Mouse (Mus musculus) intestine, embryonic 15.5 days (tissue): ENCODE results near the gene Mpnd. TPM values are rescaled to one million over a fixed set of nuclear protein-coding genes. Genes with fewer than 3 reads are reported as not detected.

Experiments
- ATAC-seq: fragments of 200-750 bp; cut with Nextera tagmentation; 2 replicates; pipeline ENCODE4 v1.8.0; 2017; ENCODE audit warnings: moderate TSS enrichment, moderate library complexity
- H3K27ac ChIP-seq: fragments of 300-500 bp; sonication (generic); 2 replicates; pipeline ENCODE4 v1.5.1; 2015; ENCODE audit warnings: mild to moderate bottlenecking, inconsistent platforms
- H3K27me3 ChIP-seq: fragments of 300-500 bp; sonication (generic); replicated peaks from 2 replicates; pipeline ENCODE4 v1.6.1; 2015; ENCODE audit warnings: inconsistent platforms
- H3K36me3 ChIP-seq: fragments of 300-500 bp; sonication (generic); 2 replicates; pipeline ENCODE4 v1.6.1; 2015; ENCODE audit warnings: inconsistent platforms
- H3K4me1 ChIP-seq: fragments of 300-500 bp; sonication (generic); replicated peaks from 2 replicates; pipeline ENCODE4 v1.6.1; 2015; ENCODE audit warnings: inconsistent platforms
- H3K4me2 ChIP-seq: fragments of 300-500 bp; sonication (generic); replicated peaks from 2 replicates; pipeline ENCODE4 v1.6.1; 2015; ENCODE audit warnings: mild to moderate bottlenecking, inconsistent platforms
- H3K4me3 ChIP-seq: fragments of 300-500 bp; sonication (generic); replicated peaks from 2 replicates; pipeline ENCODE4 v1.5.1; 2015; ENCODE audit warnings: inconsistent platforms
- H3K9ac ChIP-seq: fragments of 300-500 bp; sonication (generic); 2 replicates; pipeline ENCODE4 v1.6.1; 2015; ENCODE audit warnings: inconsistent platforms
- H3K9me3 ChIP-seq: fragments of 300-500 bp; sonication (generic); 2 replicates; pipeline ENCODE4 v1.6.1; 2016; ENCODE audit warnings: inconsistent platforms
- whole genome bisulfite sequencing: fragments of 180-500 bp; shearing (Covaris S2); methylation state at CpG from one replicate; pipeline ENCODE4 v1.1.7; 2015; 5-methylcytosine and 5-hydroxymethylcytosine counted together
- polyA plus RNA-seq: library from polyadenylated mRNA; unstranded; fragments of >200 nt; fragmentation: Nextera tagmentation; extraction: Ambion mirVana; gene quantifications from 2 replicates; pipeline ENCODE4 v1.2.1, GENCODE M21; 2015

Mpnd gene
- polyA plus RNA-seq, 1 experiment from 2014 or later = 86.3 TPM

DNA sequence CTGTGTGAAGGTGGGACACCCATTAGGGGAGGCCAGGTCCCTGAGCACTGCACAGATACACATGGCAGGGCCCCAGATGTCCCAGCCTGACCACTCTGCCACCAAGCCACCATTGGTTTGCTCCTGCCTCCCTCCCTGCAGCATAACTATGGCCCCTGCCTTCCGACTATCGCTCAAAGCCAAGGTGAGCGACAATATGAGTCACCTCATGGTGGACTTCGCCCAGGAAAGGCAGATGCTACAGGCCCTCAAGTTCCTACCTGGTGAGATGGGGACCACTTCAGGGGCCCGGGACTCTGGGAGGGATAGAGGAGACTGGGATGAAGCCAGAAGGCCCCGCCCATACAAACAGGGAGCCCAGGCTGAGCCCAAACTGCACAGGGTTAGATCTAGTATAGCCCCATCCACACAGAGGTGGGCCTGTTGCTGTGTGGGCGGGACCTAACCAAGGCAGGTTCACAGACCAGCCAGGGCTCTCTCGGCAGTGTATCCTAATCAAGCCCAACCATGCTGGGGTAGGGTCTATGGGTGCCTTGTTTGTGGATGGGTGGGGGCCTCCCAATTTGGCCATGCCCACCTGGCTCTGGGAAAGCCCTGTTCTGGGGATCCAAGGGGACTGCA, 15.1 kb upstream of the Mpnd start:
- peak; percentile 63 for ATAC-seq
- Histone ChIP-seq H3K27ac (no peak overlapping the region), H3K4me2 (no peak overlapping the region), H3K4me3 (0 out of 2 replicates have a peak overlapping the region, but pooled peaks have one; percentile 3), H3K9ac (no peak overlapping the region), H3K27me3 (no peaks in the 10 kb centered on the region), H3K36me3 (no peaks in the 10 kb centered on the region), H3K4me1 (peaks cover 9% of the 10 kb centered on the region; the same call in 1 of the 2 replicates), H3K9me3 (no peaks in the 10 kb centered on the region)
- 75% methylated on average over 8 of the region's 8 CpGs for WGBS

DNA sequence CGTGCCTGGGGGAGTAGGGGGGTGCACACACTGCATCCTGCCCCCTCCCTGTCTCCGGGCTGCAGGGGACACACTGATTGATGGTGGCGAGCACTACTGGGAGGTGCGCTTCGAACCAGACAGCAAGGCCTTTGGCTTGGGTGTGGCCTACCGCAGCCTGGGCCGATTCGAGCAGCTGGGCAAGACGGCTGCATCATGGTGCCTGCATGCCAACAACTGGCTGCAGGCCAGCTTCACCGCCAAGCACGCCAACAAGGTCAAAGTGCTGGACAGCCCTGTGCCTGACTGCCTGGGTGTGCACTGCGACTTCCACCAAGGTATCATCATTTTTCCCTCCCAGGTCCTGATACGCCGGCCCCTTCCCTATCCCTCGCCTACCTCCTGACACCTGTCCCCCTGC, 9.5 kb upstream of the Mpnd start:
- Histone ChIP-seq H3K4me3 (no peak overlapping the region), H3K9ac (no peak overlapping the region), H3K4me2 (no peak overlapping the region), H3K27me3 (no peaks in the 10 kb centered on the region), H3K4me1 (0 out of 2 replicates have a peak, but pooled peaks cover 3% of the 10 kb centered on the region), H3K27ac (no peak overlapping the region), H3K9me3 (no peaks in the 10 kb centered on the region), H3K36me3 (peaks cover 5% of the 10 kb centered on the region; the same call in 1 of the 2 replicates)
- ATAC-seq = peak; percentile 31
- 79% methylated on average over 15 of the region's 15 CpGs for WGBS

DNA sequence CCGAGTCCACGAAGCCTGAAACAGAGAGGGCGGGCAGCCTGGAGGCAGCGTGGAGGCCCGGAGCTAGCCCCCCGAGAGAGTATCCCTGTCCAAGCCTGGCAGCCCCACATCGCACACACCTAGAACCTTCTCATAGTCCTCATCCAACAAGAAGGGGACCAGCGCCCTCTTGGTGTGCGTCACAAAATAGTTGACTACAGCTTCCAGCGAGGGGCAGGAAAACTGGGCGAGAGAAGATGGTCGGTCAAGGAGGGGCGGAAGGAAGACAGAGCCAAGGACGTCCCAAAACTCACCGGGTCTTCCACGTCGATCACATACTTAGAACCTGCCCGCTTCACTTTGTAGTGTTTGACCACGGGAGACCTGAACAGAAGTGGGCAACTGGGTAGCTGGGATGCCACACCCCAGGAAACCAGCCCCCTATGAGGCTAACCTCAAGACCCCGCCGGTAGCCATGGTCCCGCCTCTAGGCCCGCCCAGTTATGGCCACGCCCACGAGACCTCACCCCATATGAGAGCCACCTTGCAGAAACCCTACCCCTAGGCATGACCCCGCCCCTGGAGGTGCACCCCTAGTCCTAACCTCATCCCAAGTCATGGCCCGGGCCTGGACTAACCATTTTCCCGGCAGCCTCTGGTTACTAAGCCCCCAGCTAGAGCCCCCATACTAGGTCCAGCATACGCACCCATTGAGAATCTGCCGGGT, 5.6 kb upstream of the Mpnd start:
- H3K36me3 ChIP-seq = peaks cover 5% of the 10 kb centered on the region; the same call in 1 of the 2 replicates
- no peak overlapping the region for H3K27ac ChIP-seq
- no peak for ATAC-seq
- 18% methylated on average over 30 of the region's 30 CpGs for WGBS
- no peak overlapping the region for H3K4me3 ChIP-seq
- H3K9me3 ChIP-seq = no peaks in the 10 kb centered on the region
- H3K4me2 ChIP-seq = peak overlapping the region; percentile 22; the same call in 1 of the 2 replicates
- no peak overlapping the region for H3K9ac ChIP-seq
- H3K4me1 ChIP-seq = peaks cover 3% of the 10 kb centered on the region; the same call in 1 of the 2 replicates
- no peaks in the 10 kb centered on the region for H3K27me3 ChIP-seq

DNA sequence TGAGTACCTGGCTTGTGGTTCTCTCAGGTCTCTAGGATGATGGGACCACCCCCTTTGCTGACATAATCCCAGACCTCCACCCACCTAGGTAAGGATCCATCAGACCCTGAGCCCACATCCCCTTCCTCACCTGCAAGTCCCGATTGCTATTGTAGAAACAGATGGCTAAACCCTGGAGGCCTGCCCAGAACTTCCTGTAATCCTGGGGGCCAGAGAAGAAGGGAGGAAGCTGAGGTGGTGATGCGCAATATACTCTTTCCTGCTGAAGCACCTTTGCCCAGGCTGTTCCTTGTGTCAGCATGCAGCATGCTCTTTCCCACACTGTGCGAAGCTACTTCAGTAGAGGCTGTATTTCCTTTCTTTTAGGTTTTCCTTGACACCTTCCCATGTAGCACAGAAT, 2.5 kb upstream of the Mpnd start:
- 73% methylated on average over 3 of the region's 3 CpGs for WGBS
- Histone ChIP-seq H3K4me2 (no peak overlapping the region), H3K36me3 (no peaks in the 10 kb centered on the region; the same call in 1 of the 2 replicates), H3K9me3 (no peaks in the 10 kb centered on the region), H3K27ac (no peak overlapping the region), H3K4me3 (no peak overlapping the region), H3K27me3 (no peaks in the 10 kb centered on the region), H3K4me1 (peaks cover 11% of the 10 kb centered on the region; the same call in 1 of the 2 replicates), H3K9ac (no peak overlapping the region)
- ATAC-seq = no peak

DNA sequence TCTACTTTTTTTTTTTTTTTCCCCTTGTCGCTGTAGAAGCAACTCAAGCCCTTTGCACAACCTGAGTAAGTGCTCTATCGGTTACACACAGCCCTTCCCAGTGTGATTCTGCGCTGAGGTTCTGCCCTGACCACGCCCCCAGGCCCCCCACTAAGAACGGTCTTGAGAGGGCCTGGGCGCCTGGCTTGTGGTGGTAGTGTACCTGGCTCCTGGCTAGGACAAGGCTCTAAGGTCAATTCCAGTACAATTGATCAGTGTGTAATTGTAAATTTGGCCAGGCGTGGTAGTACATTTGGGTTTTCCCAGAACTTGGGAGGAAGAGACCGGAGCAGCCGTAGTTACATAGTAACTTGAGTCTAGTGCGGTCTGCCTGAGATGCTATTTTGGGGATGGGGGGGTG, 1.4 kb downstream of the Mpnd start:
- H3K27ac ChIP-seq = peak overlapping the region; percentile 85
- H3K4me2 ChIP-seq = peak overlapping the region; percentile 94
- 37% methylated on average over 10 of the region's 10 CpGs for WGBS
- no peaks in the 10 kb centered on the region for H3K9me3 ChIP-seq
- H3K27me3 ChIP-seq = no peaks in the 10 kb centered on the region
- H3K4me1 ChIP-seq = peaks cover 22% of the 10 kb centered on the region
- ATAC-seq = no peak
- peaks cover 5% of the 10 kb centered on the region; the same call in 1 of the 2 replicates for H3K36me3 ChIP-seq
- no peak overlapping the region for H3K9ac ChIP-seq
- H3K4me3 ChIP-seq = 0 out of 2 replicates have a peak overlapping the region, but pooled peaks have one; percentile 4

DNA sequence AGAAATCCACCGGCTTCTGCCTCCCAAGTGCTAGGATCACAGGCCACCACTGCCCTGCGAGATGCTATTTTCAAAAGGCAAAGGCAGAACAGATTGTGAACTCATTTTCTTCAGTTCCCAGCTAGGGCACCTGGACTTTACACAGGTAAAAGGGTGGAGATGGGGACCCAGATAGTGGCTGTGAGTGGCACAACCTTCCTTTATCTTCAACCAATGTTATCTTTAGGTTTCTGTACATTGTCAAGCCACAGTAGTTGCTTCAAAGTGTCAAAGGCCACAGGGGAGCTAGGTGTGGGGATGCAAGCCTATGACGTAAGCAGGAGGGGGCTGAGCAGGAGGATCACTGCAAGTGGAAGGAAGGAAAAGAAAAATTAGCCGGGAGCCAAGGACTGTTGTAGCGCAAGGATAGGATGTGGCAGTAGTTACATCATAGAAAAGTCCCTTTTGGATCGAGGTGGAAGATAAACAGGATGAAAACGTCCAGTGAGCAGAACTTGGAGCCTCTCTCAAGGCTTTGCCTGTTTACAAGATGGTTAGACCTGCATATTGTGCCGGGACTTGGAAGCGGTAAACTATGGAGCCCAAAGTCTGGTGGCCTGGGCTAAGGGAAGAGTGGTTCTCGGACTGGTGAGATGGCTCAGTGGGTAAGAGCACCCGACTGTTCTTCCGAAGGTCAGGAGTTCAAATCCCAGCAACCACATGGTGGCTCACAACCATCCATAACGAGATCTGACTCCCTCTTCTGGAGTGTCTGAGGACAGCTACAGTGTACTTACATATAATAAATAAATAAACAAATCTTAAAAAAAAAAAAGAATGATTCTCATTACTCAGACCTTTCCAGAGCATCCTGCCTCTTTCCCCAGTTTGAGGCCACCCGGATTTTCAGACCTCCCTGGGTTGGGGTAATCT, 2.2 kb downstream of the Mpnd start:
- Histone ChIP-seq H3K4me2 (peak overlapping the region; percentile 94), H3K4me3 (peak overlapping the region; percentile 96), H3K4me1 (peaks cover 22% of the 10 kb centered on the region), H3K36me3 (peaks cover 6% of the 10 kb centered on the region; the same call in 1 of the 2 replicates), H3K9ac (peak overlapping the region; percentile 42), H3K27ac (peak overlapping the region; percentile 85), H3K27me3 (no peaks in the 10 kb centered on the region), H3K9me3 (no peaks in the 10 kb centered on the region)
- peak; percentile 32 for ATAC-seq
- 18% methylated on average over 14 of the region's 14 CpGs for WGBS

DNA sequence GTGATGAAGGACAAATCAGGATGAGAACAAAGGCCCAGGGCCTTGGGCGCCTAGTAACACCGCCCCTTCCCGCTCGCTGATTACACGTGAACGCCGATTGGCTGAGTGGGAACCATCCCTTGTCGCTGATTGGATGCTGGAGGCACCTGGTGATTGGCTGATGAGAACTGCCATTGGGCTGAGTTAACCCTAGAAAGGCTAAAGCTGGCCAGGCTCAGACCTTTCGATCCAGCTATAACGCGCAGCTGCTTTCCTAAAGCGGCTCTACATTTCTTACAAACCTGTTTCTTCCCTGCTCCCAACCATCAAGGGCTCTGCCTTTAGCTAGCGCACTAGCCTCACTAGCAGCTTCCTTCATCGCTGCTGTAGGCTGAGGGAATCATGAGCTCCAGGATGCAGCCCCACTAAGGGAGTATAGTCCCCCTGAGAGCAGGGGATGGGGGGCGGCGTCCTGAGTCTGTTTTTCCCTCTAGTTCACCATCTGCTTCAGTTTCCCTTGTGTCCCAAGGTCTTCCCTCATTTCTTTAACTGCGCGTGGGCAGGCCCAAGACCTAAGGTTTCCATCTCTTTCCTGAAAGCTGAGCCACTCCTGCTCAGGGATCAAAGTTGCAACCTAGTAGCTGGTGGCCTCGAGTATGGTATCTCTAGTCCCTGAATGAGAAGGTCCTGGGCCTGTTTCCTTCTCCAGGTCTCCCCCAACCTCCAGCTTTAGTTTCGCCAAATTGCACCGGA, 3.0 kb downstream of the Mpnd start:
- peak overlapping the region; percentile 57 for H3K9ac ChIP-seq
- peak overlapping the region; percentile 96 for H3K4me3 ChIP-seq
- no peaks in the 10 kb centered on the region for H3K9me3 ChIP-seq
- peaks cover 22% of the 10 kb centered on the region for H3K4me1 ChIP-seq
- H3K36me3 ChIP-seq = peaks cover 8% of the 10 kb centered on the region; the same call in 1 of the 2 replicates
- peak; percentile 89 for ATAC-seq
- H3K27ac ChIP-seq = peak overlapping the region; percentile 89
- peak overlapping the region; percentile 94 for H3K4me2 ChIP-seq
- under 1% methylated on average over 21 of the region's 21 CpGs for WGBS
- H3K27me3 ChIP-seq = no peaks in the 10 kb centered on the region

DNA sequence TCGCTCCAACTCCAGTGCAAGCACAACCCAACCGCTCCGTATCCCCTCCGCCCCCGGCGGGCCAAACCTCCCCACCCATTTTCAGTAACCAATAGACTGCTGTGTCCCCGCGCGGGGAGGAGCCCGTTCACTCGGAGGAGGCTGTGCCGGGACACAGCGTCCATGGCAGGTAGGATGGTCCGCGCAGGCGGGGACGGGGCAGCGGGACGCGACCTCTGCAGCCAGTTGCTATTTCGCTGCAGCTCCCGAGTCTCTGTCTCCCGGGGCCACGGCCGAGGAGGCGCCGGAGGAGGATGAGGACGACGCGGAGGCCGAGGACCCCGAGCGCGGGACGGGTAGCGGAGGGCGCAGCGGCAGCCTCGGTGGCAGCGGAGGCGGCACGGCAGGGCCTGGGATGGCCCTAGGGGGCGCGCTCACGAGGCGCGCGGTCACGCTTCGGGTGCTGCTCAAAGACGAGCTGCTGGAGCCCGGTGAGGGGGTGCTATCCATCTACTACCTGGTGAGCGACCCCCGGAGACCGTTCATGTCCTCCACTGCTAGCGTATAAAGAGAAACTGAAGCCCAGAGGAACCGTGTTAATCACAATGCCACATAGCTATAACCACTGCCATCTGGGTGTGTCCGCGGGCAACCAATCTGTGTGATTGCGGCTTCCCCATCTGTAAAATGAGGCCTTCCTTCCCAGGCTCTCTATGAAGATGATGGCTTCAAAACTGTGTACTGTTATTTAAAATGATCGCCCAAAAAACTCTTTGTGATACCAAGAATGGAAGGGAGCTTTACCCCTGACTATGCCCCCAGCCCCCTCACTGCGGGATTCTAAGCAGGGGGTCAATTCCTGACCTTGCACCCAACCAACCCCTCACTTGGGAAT, 3.8 kb downstream of the Mpnd start:
- Histone ChIP-seq H3K9me3 (no peaks in the 10 kb centered on the region), H3K4me2 (peak overlapping the region; percentile 94), H3K27ac (peak overlapping the region; percentile 89), H3K4me3 (peak overlapping the region; percentile 96), H3K36me3 (peaks cover 8% of the 10 kb centered on the region; the same call in 1 of the 2 replicates), H3K4me1 (peaks cover 22% of the 10 kb centered on the region), H3K9ac (peak overlapping the region; percentile 83), H3K27me3 (no peaks in the 10 kb centered on the region)
- under 1% methylated on average over 60 of the region's 62 CpGs for WGBS
- peak; percentile 88 for ATAC-seq

DNA sequence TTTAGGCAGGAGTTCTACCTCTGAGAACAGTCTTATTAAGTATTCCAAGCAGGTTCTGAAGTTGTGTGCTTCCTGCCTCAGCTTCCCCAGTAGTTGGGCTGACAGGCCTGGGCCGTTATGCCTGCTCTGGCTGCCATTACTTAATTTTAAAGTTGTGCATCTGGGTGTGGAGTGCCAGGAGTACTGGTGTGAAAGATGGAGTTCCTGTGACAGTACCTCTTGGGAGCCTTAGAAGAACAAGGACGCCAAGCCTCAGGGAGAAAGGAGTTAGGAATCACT, 4.4 kb downstream of the Mpnd start:
- Histone ChIP-seq H3K4me2 (peak overlapping the region; percentile 94), H3K9me3 (no peaks in the 10 kb centered on the region), H3K9ac (peak overlapping the region; percentile 83), H3K27ac (no peak overlapping the region), H3K4me3 (peak overlapping the region; percentile 96), H3K4me1 (peaks cover 22% of the 10 kb centered on the region), H3K27me3 (no peaks in the 10 kb centered on the region), H3K36me3 (peaks cover 10% of the 10 kb centered on the region)
- no peak for ATAC-seq
- 41% methylated on average over 2 of the region's 2 CpGs for WGBS

DNA sequence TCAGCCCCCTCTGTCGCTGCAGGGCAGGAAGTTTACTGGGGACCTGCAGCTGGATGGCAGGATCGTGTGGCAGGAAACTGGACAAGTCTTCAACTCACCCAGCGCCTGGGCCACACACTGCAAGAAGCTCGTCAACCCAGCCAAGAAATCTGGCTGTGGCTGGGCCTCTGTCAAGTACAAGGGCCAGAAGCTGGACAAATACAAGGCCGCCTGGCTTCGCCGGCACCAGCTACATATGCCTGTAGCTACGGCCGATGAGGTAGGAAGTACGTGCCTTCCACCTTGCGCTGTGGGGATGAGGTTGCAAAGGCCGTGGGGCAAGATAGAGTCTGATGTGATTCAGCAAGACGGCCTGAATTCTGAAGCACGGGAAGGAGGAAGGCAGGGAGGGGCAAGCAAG, 4.7 kb downstream of the Mpnd start:
- Histone ChIP-seq H3K9ac (peak overlapping the region; percentile 83), H3K36me3 (peaks cover 14% of the 10 kb centered on the region), H3K9me3 (no peaks in the 10 kb centered on the region), H3K4me3 (peak overlapping the region; percentile 96), H3K4me2 (peak overlapping the region; percentile 94), H3K27ac (no peak overlapping the region), H3K27me3 (no peaks in the 10 kb centered on the region), H3K4me1 (peaks cover 22% of the 10 kb centered on the region)
- ATAC-seq = no peak
- 63% methylated on average over 14 of the region's 14 CpGs for WGBS

DNA sequence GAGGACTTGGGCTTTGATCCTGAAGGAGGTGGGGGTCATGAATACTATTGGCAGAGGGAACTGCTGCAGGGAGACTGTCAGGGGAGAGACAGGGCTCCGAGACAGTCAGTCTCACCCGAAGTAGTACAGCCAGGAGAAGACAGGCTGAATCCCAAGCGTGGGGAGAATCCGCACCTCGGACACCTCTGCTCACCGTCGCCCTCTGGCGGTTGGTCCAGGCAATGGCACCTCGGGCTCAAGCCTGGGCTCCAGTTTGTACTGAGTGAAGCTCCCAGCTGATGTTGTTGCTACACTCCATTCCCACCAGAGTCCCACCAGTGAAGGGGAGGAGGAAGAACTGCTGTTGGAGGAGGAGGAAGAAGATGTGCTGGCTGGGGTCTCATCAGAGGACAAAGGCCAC, 5.2 kb downstream of the Mpnd start:
- H3K4me3 ChIP-seq = peak overlapping the region; percentile 96; the same call in 1 of the 2 replicates
- ATAC-seq = no peak
- no peaks in the 10 kb centered on the region for H3K9me3 ChIP-seq
- H3K27ac ChIP-seq = no peak overlapping the region
- H3K36me3 ChIP-seq = peaks cover 17% of the 10 kb centered on the region
- peaks cover 22% of the 10 kb centered on the region for H3K4me1 ChIP-seq
- WGBS = 7% methylated on average over 9 of the region's 9 CpGs
- peak overlapping the region; percentile 83; the same call in 1 of the 2 replicates for H3K9ac ChIP-seq
- H3K4me2 ChIP-seq = peak overlapping the region; percentile 94
- no peaks in the 10 kb centered on the region for H3K27me3 ChIP-seq
